Mouse (Mus musculus): ENCODE measurements around the gene Rimbp2. TPM values are rescaled to one million over a fixed set of nuclear protein-coding genes. Genes with fewer than 3 reads are reported as not detected.

Gene Rimbp2
- total and polyA plus RNA-seq, 3 experiments: not detected

DNA sequence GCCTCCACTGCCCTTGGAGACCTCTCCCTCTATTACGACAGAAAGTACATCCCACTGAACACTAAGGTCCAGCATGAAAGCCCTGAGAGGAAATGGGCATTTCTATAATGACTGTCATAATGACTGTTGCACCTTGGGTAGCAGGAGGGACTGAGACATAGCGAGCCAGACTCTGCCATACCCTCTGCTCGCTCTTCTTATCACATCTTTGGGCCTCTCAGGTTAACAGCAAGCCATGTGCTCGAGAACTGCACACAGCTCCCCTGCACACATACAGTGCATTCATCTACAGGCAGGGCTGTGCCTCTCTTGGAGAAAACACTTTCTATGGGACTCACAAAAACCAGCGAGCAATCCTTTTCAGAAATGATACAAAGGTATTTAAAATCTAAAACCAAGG lies 87.0 kb downstream of the Rimbp2 start:
- no peaks in the 10 kb centered on the region for H3K36me3 ChIP-seq (replicated peaks in 1 of 2; ENCODE audit: control insufficient read depth in 1 of 2, insufficient read depth in 1 of 2, low read length in 1 of 2)
- H3K9ac ChIP-seq (ENCODE audit: insufficient read depth, low read depth): no peak overlapping the region
- H3K79me2 ChIP-seq (replicated peaks; ENCODE audit: control insufficient read depth, extremely low read depth, insufficient read depth, poor library complexity, severe bottlenecking): no peaks in the 10 kb centered on the region
- peaks cover 86% of the 10 kb centered on the region for H3K9me3 ChIP-seq (replicated peaks; ENCODE audit: low read length)
- no peaks in the 10 kb centered on the region for H3K4me1 ChIP-seq (ENCODE audit: control insufficient read depth in 1 of 2, insufficient read depth in 2 of 2)
- dilution Hi-C loops (cut with MboI; ENCODE audit: extremely low pct_ligation_motif_present, extremely low pct_unique_long_range_greater_than_20kb, low sequenced_read_pairs): no loop called here
- no peak overlapping the region for H3K4me3 ChIP-seq (replicated peaks in 1 of 3; ENCODE audit: low read depth in 2 of 3, low read length in 2 of 3, poor library complexity in 1 of 3)
- no peak overlapping the region for H3K27ac ChIP-seq (ENCODE audit: insufficient read depth, low read depth)
- no peak for TF ChIP-seq NELFE (IDR thresholded peaks at IDR 0.05; ENCODE audit: low read depth, low read length)
- TF ChIP-seq CTCF (conservative IDR thresholded peaks at IDR 0.05 in 1 of 2, IDR thresholded peaks at IDR 0.05 in 1 of 2; ENCODE audit: low read depth in 2 of 2, low read length in 2 of 2): no peak
- TF ChIP-seq MAX (IDR thresholded peaks at IDR 0.05; ENCODE audit: low read length): no peak
- no peak for TF ChIP-seq RAD21 (IDR thresholded peaks at IDR 0.05; ENCODE audit: low read depth, low read length)
- TF ChIP-seq USF2 (conservative IDR thresholded peaks at IDR 0.05; ENCODE audit: low read depth, low read length): no peak
- TF ChIP-seq KAT2A (IDR thresholded peaks at IDR 0.05; ENCODE audit: insufficient replicate concordance, low read length): no peak
- TF ChIP-seq IRF4 (IDR thresholded peaks at IDR 0.05; ENCODE audit: low read depth, low read length): no peak
- TF ChIP-seq MAZ (IDR thresholded peaks at IDR 0.05; ENCODE audit: low read depth, low read length): no peak
- no peak for TF ChIP-seq SMC3 (IDR thresholded peaks at IDR 0.05; ENCODE audit: low read depth, low read length)
- TF ChIP-seq MAFK (IDR thresholded peaks at IDR 0.05; ENCODE audit: insufficient replicate concordance, low read length): no peak
- no peak for TF ChIP-seq POLR2AphosphoS2 (IDR thresholded peaks at IDR 0.05; ENCODE audit: low read depth, low read length)
- DNase-seq (ENCODE audit: extremely low read depth): no peak
- H3K27me3 ChIP-seq (replicated peaks): no peaks in the 10 kb centered on the region
- in situ Hi-C loops (cut with MboI; ENCODE audit: low pct_ligation_motif_present, low pct_unique_long_range_greater_than_20kb, low sequenced_read_pairs): no loop called here
- H3K4me2 ChIP-seq (ENCODE audit: insufficient read depth, low read depth, poor library complexity, severe bottlenecking): no peak overlapping the region

DNA sequence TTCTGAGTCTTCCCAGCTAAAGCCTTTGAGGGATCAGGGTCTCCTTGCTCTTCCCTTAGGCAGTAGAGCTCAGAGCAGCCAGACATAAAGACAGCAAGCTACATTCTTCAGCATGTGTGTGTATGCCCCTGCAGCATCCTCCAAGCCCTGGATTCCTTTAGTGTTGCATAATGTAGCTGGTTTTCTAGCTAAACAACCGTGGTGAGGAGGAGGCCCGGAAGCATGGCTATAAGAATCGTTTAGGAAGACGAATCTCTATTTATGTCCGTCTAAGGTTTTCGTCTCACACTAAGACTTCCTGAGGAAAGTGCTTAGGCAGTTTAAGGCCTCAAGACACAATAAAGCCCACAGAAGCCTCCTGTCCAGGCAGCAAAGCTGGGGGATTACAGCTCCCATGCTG lies 89.8 kb downstream of the Rimbp2 start:
- Histone ChIP-seq H3K27ac (ENCODE audit: insufficient read depth, low read depth) (no peak overlapping the region), H3K79me2 (replicated peaks; ENCODE audit: control insufficient read depth, extremely low read depth, insufficient read depth, poor library complexity, severe bottlenecking) (no peaks in the 10 kb centered on the region), H3K9me3 (replicated peaks; ENCODE audit: low read length) (peaks cover 81% of the 10 kb centered on the region), H3K27me3 (replicated peaks) (no peaks in the 10 kb centered on the region), H3K4me1 (ENCODE audit: control insufficient read depth in 1 of 2, insufficient read depth in 2 of 2) (no peaks in the 10 kb centered on the region), H3K4me3 (replicated peaks in 1 of 3; ENCODE audit: low read depth in 2 of 3, low read length in 2 of 3, poor library complexity in 1 of 3) (peak overlapping the region in 1 of 3 experiments; percentile 9), H3K36me3 (replicated peaks in 1 of 2; ENCODE audit: control insufficient read depth in 1 of 2, insufficient read depth in 1 of 2, low read length in 1 of 2) (no peaks in the 10 kb centered on the region), H3K4me2 (ENCODE audit: insufficient read depth, low read depth, poor library complexity, severe bottlenecking) (no peak overlapping the region), H3K9ac (ENCODE audit: insufficient read depth, low read depth) (no peak overlapping the region)
- DNase-seq (ENCODE audit: extremely low read depth): no peak
- TF ChIP-seq RCOR1 (conservative IDR thresholded peaks at IDR 0.05; ENCODE audit: low read depth, low read length) (no peak), MAFK (IDR thresholded peaks at IDR 0.05; ENCODE audit: insufficient replicate concordance, low read length) (no peak), CTCF (conservative IDR thresholded peaks at IDR 0.05 in 1 of 2, IDR thresholded peaks at IDR 0.05 in 1 of 2; ENCODE audit: low read depth in 2 of 2, low read length in 2 of 2) (no peak), ZNF384 (IDR thresholded peaks at IDR 0.05; ENCODE audit: low read depth, low read length) (no peak), UBTF (IDR thresholded peaks at IDR 0.05; ENCODE audit: low read depth, low read length) (no peak), MAZ (IDR thresholded peaks at IDR 0.05; ENCODE audit: low read depth, low read length) (no peak), JUN (IDR thresholded peaks at IDR 0.05; ENCODE audit: insufficient read depth, low read depth, low read length) (no peak), USF2 (conservative IDR thresholded peaks at IDR 0.05; ENCODE audit: low read depth, low read length) (no peak), TCF12 (IDR thresholded peaks at IDR 0.05; ENCODE audit: low read depth, low read length) (no peak), ZMIZ1 (IDR thresholded peaks at IDR 0.05; ENCODE audit: low read depth, low read length) (no peak), MYC (IDR thresholded peaks at IDR 0.05; ENCODE audit: low read depth, low read length) (no peak), NRF1 (IDR thresholded peaks at IDR 0.05; ENCODE audit: low read depth, low read length) (no peak), GABPA (IDR thresholded peaks at IDR 0.05; ENCODE audit: insufficient replicate concordance, low read depth, low read length) (no peak), MXI1 (IDR thresholded peaks at IDR 0.05; ENCODE audit: low read depth, low read length) (no peak), TBP (conservative IDR thresholded peaks at IDR 0.05; ENCODE audit: low read depth, low read length) (no peak)
- dilution Hi-C loops (cut with MboI; ENCODE audit: extremely low pct_ligation_motif_present, extremely low pct_unique_long_range_greater_than_20kb, low sequenced_read_pairs) (no loop called here), in situ Hi-C loops (cut with MboI; ENCODE audit: low pct_ligation_motif_present, low pct_unique_long_range_greater_than_20kb, low sequenced_read_pairs) (no loop called here)
